16 mouse cellular contexts compared by ENCODE assay signal in the genomic region with DNA sequence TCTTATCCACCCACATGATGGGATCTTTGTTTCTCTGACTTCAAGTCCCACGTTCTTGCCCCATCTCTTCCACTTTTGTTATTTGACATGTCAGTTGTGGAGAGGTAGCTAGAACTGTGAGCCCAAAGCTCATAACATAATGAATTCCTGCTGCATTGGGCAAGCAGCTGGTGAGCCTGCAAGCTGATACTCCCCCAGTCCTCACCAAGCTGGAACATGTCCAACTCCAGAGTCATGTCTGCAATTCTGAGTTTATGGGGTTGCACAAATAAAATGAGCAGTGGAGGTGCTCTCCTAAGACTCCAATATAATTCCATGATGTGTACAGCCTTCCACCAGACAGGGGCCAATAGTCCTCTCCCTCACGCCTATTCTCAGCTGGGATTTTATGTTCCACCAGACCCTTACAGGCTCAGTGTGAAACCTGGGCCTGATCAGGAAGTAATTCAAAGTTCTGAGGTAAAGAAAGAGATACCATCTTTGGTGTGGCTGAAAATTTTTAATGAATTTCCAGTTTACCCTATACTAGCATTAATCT.
A peak's percentile ranks its signal among the peaks of the same experiment; 100 is the strongest.
DNase-seq lines count a peak whose midpoint lies in the region; ATAC-seq and TF ChIP-seq lines count a peak whose summit lies in the region.
"Had no signal": no experiment of that assay in that cellular context is flagged by ENCODE, and none has a peak within 500 bp of the region (broad histone marks: within the 10 kb centered on the region; RNA-seq: fewer than 3 reads in every experiment).

No protein-coding gene starts in this region.

- no peak overlapping the region for H3K4me3 ChIP-seq in forebrain, postnatal 0 days (ENCODE audit: low read depth, low read length)
- H3K4me3 ChIP-seq in forebrain, embryonic 10.5 days: no peak overlapping the region
- no peak overlapping the region for H3K4me3 ChIP-seq in intestine, postnatal 0 days (ENCODE audit: low read depth, low read length)
- H3K4me3 ChIP-seq in lung, adult 2 months (replicated peaks; ENCODE audit: extremely low read depth, low read depth, low read length): no peak overlapping the region
- H3K4me3 ChIP-seq: hindbrain, embryonic 12.5 days; midbrain, embryonic 13.5 days; neural tube, embryonic 12.5 days had no signal

- H3K9me3 ChIP-seq in forebrain, postnatal 0 days (ENCODE audit: low read length): no peaks in the 10 kb centered on the region
- no peaks in the 10 kb centered on the region for H3K9me3 ChIP-seq in forebrain, embryonic 10.5 days
- no peaks in the 10 kb centered on the region for H3K9me3 ChIP-seq in intestine, postnatal 0 days (ENCODE audit: control insufficient read depth)
- H3K9me3 ChIP-seq: hindbrain, embryonic 12.5 days; midbrain, embryonic 13.5 days; neural tube, embryonic 12.5 days had no signal

- TF ChIP-seq POLR2A in lung, adult 2 months (IDR thresholded peaks at IDR 0.05; ENCODE audit: borderline replicate concordance, extremely low read depth, low read depth, low read length): no peak

- no peak for TF ChIP-seq CTCF in forebrain, postnatal 0 days (IDR thresholded peaks at IDR 0.05; ENCODE audit: low read depth)
- TF ChIP-seq CTCF in intestine, postnatal 0 days (IDR thresholded peaks at IDR 0.05; ENCODE audit: low read depth): no peak
- TF ChIP-seq CTCF in lung, adult 2 months (IDR thresholded peaks at IDR 0.05; ENCODE audit: insufficient read depth, low read length): no peak

- no peak overlapping the region for H3K27ac ChIP-seq in forebrain, postnatal 0 days (ENCODE audit: low read depth, low read length)
- no peak overlapping the region for H3K27ac ChIP-seq in forebrain, embryonic 10.5 days
- no peak overlapping the region for H3K27ac ChIP-seq in intestine, postnatal 0 days (ENCODE audit: low read depth, low read length)
- H3K27ac ChIP-seq: hindbrain, embryonic 12.5 days; midbrain, embryonic 13.5 days; neural tube, embryonic 12.5 days had no signal

- no peaks in the 10 kb centered on the region for H3K4me1 ChIP-seq in forebrain, postnatal 0 days (ENCODE audit: insufficient read depth)
- H3K4me1 ChIP-seq in forebrain, embryonic 10.5 days: no peaks in the 10 kb centered on the region
- H3K4me1 ChIP-seq in intestine, postnatal 0 days (replicated peaks; ENCODE audit: control insufficient read depth, insufficient read depth, low read length): no peaks in the 10 kb centered on the region
- H3K4me1 ChIP-seq in lung, adult 2 months (ENCODE audit: control insufficient read depth, insufficient read depth, low read length): no peaks in the 10 kb centered on the region
- H3K4me1 ChIP-seq: hindbrain, embryonic 12.5 days; midbrain, embryonic 13.5 days; neural tube, embryonic 12.5 days had no signal

- no peak for ATAC-seq in forebrain, postnatal 0 days
- peak; percentile 79 for ATAC-seq in intestine, postnatal 0 days
- ATAC-seq: midbrain, embryonic 13.5 days had no signal

- WGBS in forebrain, postnatal 0 days: 61% methylated on average over 2 of the region's 2 CpGs
- 86% methylated on average over 2 of the region's 2 CpGs for WGBS in forebrain, embryonic 10.5 days
- 48% methylated on average over 2 of the region's 2 CpGs for WGBS in intestine, postnatal 0 days
- WGBS in lung, adult 2 months: 74% methylated on average over 2 of the region's 2 CpGs

- no peaks in the 10 kb centered on the region for H3K27me3 ChIP-seq in forebrain, postnatal 0 days (ENCODE audit: insufficient read depth, low read length)
- no peaks in the 10 kb centered on the region for H3K27me3 ChIP-seq in forebrain, embryonic 10.5 days (ENCODE audit: poor library complexity, severe bottlenecking)
- H3K27me3 ChIP-seq in intestine, postnatal 0 days (replicated peaks; ENCODE audit: control insufficient read depth, insufficient read depth, low read length): no peaks in the 10 kb centered on the region
- H3K27me3 ChIP-seq: hindbrain, embryonic 12.5 days; midbrain, embryonic 13.5 days; neural tube, embryonic 12.5 days had no signal

- no peaks in the 10 kb centered on the region for H3K36me3 ChIP-seq in forebrain, postnatal 0 days (ENCODE audit: insufficient read depth)
- H3K36me3 ChIP-seq in forebrain, embryonic 10.5 days (replicated peaks): no peaks in the 10 kb centered on the region
- no peaks in the 10 kb centered on the region for H3K36me3 ChIP-seq in intestine, postnatal 0 days (ENCODE audit: control insufficient read depth, insufficient read depth)
- H3K36me3 ChIP-seq: hindbrain, embryonic 12.5 days; midbrain, embryonic 13.5 days; neural tube, embryonic 12.5 days had no signal

- peak; percentile 3 for DNase-seq in forebrain, postnatal 0 days
- no peak for DNase-seq in forebrain, embryonic 10.5 days (ENCODE audit: extremely low spot score, low spot score)
- peak; percentile 13 for DNase-seq in left cerebral cortex, postnatal 4 days
- no peak for DNase-seq in left cerebral cortex, postnatal 36 days (ENCODE audit: low spot score in 2 of 2)
- peak; percentile 81 for DNase-seq in NIH3T3 (ENCODE audit: low read depth)
- no peak for DNase-seq in urinary bladder, postnatal 14 days (ENCODE audit: low spot score)
- no peak for DNase-seq in lung, adult 2 months
- DNase-seq: adrenal gland, postnatal 25 days; cerebellum, adult 2 months; gastrocnemius, postnatal 10 days; lung, postnatal 10 days; right cerebral cortex, postnatal 25 days had no signal

- H3K9ac ChIP-seq in forebrain, postnatal 0 days: no peak overlapping the region
- H3K9ac ChIP-seq in intestine, postnatal 0 days (ENCODE audit: low read depth, low read length): no peak overlapping the region
- H3K9ac ChIP-seq: hindbrain, embryonic 12.5 days; midbrain, embryonic 13.5 days; neural tube, embryonic 12.5 days had no signal

- intact Hi-C loops in left cerebral cortex, postnatal 4 days (cut with DNase I): no loop called here
- intact Hi-C loops in left cerebral cortex, postnatal 36 days (cut with DNase I): no loop called here

- H3K4me2 ChIP-seq in forebrain, postnatal 0 days (ENCODE audit: low read depth): no peak overlapping the region
- no peak overlapping the region for H3K4me2 ChIP-seq in intestine, postnatal 0 days (replicated peaks; ENCODE audit: low read depth)
- H3K4me2 ChIP-seq: hindbrain, embryonic 12.5 days; midbrain, embryonic 13.5 days; neural tube, embryonic 12.5 days had no signal

Comparison
In these comparisons a context has a peak if more than half of its experiments do, and no peak if none do; other contexts are left out.
1. DNase-seq: peak in forebrain, postnatal 0 days (single experiment), left cerebral cortex, postnatal 4 days (single experiment) and NIH3T3 (single experiment); none in forebrain, embryonic 10.5 days (single experiment), left cerebral cortex, postnatal 36 days (0 of 2), urinary bladder, postnatal 14 days (single experiment) and lung, adult 2 months (single experiment).